Mouse (Mus musculus): ENCODE data around the gene Spp1.
"Not testable (repeated sequence)": the region's sequence is repeated elsewhere in the genome, so short reads cannot be mapped to it uniquely, and the experiment has no call there.

Gene Spp1

DNA sequence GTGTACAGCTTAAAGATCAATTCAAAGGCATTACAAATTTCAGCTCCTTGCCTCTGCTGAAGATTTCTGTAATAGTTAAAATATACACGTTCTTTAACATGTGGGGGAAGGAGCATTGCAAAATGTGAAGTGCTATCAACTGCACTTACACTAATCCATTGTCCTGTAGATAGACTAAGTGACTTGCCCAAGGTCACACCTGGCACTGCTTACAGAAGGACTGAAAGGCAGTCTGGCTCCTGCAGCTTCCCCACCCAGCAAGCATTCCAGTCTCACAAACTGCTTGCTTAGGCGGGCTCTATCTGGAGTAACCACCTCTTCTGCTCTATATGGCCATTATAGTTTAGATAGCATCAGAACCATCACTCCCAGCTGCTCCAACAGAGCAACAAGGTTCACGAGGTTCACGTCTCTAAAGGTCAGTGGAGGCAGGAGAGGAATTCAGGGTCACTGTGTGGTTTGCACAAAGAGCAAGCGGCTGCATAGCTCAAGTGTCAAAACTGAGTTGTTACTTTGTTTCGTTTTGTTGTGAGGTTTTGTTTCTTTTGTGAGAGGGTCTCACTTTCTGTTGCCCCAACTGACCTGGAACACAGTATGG lies 851 bp upstream of the Spp1 start:
- no peak for DNase-seq (ENCODE audit: low spot score in 2 of 2)

DNA sequence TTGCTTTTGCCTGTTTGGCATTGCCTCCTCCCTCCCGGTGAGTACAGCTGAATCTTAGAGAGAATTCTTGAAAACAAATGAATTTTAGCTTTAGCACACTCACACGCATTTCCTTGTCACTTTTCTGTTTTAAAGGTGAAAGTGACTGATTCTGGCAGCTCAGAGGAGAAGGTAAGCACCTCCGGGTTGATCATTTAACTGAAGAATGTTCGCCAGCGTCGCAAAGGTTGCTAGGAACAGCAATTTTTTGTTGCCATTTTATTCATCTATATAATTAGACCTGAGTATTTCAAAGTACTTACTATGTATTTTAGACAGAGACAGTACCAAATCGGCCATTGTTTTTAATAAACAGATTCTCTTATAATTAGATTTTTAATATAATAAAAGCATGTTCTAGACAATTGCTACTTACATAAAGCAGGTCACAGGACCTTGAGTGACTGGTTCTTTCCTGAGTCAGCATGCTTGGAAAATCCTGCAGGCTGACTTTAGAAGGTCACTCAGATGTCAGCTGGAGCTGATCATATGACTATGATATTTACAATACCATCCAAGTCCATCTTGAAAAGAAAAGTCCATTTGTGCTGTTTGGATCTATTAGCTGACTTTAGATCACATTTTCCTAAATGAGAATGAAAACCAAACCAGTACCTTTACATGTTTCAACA lies 1.6 kb downstream of the Spp1 start:
- no peak for DNase-seq (ENCODE audit: low spot score in 2 of 2)

DNA sequence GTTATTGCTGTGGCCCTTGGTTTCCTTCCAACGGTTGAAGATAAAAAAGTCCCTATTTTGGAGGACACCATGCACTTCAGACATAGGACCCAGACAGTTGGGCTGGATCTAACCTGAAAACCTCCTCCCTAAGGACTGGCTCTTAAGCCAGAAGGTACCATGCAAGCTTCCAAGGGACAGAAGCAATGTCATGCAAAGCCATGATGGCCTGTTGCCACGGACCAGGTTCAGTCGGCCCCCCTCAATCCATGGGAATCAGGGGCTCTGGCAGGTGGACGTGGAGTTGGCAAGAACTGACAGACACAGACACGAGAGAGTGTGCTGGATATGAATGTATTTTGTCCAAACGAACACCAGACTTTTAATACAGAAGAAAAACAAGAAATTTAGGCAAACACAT lies 7.5 kb downstream of the Spp1 start:
- no peak for DNase-seq (ENCODE audit: low spot score in 2 of 2)

DNA sequence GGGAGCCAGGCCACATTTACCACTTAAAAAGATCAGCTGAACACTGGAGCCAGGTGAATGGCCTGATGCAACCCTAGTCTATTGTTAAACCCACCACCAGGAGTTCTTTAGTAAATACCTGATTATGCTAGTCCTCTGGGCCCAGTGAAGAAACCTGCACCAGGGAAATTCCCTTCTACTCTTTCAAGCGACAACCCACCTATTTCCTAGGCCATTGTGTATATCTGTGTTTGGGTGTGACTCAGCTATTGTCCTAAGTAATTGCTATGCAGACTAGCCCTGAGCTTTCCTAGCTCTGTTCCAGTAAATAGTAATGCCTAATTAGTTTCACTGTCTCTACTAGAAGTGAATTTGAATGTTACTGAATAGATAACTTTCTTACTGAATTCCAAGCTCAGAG lies 7.9 kb downstream of the Spp1 start:
- DNase-seq (ENCODE audit: low spot score in 2 of 2) = no peak

GRCm38 (mm10) chr5:104446156-104446555 lies 11.2 kb downstream of the Spp1 start:
- DNase-seq (ENCODE audit: low spot score in 2 of 2) = peak in 1 of 2 experiments; percentile 4

DNA sequence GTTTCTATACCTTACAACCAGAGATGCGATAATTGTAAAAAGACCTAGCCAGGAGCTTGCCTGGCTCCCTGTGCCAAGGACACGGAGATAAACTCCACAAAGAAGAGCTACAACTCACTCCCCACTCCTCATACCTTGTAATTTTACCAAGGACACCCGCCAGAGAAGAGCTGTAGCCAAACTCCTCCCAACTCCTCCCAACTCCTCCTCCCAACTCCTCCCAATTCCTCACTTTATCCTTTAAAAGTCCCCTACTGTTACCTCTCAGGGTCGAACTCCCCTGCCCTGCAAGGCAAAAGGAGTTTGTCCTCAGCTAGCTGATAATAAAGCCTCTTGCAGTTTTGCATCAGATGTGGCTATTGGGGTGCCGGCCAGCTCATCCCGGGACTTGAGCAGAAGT lies 13.4 kb downstream of the Spp1 start:
- DNase-seq (ENCODE audit: low spot score in 2 of 2) = not testable (repeated sequence)

DNA sequence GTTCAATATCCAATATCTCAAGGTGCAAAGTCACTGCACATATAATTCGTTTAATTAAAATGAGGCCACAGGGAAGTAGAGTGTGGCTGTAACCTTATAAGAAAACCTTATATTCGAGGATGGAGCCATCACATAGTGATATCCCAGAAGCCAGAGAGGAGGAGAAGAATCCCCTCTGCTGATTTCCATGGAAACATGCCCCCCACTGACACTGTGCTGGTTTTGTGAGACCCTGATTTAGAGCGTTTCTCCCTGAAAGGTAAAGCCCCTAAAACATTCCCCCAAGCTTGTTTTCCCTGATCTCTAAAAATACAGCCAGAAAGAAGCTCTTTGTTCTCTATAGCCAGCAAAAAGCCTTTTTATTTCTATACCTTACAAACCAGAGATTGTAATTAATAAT lies 14.6 kb downstream of the Spp1 start:
- DNase-seq (ENCODE audit: low spot score in 2 of 2) = no peak

DNA sequence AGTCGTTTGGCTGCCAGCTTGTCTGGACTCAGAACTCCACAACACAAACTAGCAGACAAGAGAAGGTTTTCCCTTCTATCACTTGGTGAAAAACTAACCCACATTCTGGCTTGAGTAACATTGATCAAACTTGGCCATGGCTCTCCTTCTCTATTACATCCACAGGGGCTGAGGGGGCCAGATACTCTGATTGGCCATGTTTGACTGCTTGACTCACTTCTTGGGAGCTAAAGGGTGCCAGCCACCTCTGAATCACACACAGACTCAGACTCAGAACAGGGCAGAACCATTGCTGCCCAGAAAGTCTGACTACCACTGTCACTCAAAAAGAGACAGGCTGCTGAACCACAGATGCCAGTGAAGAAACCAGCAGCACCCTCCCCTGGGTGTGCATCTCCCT lies 18.2 kb downstream of the Spp1 start:
- no peak for DNase-seq (ENCODE audit: low spot score in 2 of 2)

DNA sequence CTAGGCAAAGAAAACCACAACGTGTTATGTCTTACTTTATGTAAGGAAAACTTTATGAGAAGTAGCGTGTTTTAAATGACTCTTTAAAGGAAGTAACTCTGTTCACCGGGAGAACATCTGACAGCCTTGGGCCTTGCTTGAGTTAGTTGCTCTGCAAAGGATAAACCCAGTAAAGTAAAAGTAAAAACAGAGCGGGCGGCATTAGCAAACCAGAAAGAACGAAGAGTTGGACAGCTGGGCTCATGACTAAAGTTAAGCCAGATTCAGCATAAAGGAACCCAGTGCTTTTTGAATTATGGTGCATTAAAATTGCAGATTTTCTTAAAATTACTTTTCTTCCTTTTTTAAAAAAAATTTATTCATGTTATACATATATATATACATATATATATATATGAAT lies 19.6 kb downstream of the Spp1 start:
- DNase-seq (ENCODE audit: low spot score in 2 of 2) = no peak

DNA sequence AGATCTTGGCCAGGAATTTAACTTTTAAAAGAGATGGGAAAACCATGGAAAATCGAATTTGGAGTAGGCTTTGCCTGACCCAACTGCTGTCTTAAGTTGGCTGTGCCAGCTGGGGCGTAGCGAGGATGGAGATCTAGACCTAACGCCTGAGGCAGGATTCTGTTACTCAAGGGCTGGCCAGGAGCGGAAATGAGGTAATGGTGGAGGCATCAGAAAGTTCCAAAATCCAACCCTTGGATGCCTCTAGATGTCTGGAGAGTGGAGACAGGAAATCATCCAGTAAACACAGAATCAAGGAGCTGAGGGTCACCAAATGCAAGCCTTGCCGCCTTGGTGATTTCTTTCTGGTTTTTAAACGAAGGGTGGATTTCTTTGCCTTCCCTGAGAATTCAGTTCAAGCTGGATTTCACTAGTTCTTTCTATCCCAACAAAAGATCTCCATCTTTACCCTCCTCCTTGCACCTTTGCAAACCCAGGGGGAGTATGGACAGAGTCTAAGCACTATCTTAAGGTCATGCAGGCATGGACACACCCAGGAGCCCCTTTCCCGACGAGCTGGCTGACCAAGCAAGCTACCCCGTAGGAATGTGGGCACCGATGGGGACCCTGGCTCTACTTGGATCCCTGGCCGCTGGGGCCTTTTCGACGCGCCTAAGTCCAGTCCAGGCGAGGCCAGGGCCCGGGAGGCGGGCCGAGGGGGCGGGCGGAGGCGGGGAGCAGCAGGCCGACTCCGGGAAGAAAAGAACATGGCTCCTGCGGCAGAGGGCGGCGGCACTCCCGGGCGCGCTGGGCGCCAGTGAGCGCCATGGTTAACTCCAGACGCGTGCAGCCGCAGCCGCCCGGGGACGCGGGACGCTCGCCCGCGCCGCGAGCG lies 24.2 kb downstream of the Spp1 start, which contains the start of gene Pkd2:
TSS of gene Pkd2 (plus strand) at position 619 of the 874 bp plus-strand sequence.
- peak; percentile 69 for DNase-seq (ENCODE audit: low spot score in 2 of 2)

DNA sequence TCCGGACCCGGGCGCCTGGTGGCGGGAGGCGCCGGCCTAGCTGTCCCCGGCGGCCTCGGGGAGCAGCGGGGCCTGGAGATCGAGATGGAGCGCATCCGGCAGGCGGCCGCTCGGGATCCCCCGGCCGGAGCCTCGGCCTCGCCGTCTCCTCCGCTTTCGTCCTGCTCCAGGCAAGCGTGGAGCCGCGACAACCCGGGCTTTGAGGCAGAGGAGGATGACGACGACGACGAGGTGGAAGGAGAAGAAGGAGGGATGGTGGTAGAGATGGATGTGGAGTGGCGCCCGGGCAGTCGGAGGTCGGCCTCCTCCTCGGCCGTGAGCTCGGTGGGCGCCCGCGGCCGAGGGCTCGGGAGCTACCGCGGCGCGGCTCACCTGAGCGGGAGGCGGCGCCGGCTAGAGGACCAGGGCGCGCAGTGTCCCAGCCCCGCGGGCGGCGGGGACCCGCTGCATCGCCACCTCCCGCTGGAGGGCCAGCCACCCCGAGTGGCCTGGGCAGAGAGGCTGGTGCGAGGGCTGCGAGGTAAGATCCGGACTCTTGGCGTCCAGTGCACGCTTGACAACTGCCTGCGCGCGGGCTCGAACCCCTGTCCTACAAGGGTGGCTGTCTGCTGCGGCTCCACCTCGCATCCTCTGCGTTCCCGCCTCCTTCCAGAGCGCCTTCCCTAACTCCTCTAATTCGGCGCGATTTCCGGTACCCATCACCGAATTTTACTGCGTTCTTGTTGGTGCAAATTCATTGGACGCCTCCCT lies 25.0 kb downstream of the Spp1 start:
- peak; percentile 22 to 61 for DNase-seq (ENCODE audit: low spot score in 2 of 2)

GRCm38 (mm10) chr5:104460456-104460838 lies 25.5 kb downstream of the Spp1 start:
- no peak for DNase-seq (ENCODE audit: low spot score in 2 of 2)

DNA sequence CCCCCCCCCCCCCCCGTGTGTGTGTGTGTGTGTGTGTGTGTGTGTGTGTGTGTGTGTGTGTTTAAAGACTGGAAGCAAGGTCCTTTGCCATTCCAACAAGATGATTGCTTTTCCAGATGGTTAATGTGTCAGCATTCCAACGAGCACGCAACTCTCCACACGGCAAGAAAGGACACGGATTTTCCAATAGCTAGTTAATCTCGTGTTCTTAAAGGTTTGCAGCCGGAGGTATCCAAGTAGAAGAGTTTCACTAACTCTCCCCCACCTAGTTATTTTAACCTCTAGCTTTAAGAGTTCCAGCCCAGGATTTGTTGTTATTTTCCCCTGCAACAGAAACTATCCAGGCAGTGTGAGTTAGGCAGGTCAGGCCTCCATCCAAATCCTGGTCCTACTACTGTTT lies 25.9 kb downstream of the Spp1 start:
- no peak for DNase-seq (ENCODE audit: low spot score in 2 of 2)

DNA sequence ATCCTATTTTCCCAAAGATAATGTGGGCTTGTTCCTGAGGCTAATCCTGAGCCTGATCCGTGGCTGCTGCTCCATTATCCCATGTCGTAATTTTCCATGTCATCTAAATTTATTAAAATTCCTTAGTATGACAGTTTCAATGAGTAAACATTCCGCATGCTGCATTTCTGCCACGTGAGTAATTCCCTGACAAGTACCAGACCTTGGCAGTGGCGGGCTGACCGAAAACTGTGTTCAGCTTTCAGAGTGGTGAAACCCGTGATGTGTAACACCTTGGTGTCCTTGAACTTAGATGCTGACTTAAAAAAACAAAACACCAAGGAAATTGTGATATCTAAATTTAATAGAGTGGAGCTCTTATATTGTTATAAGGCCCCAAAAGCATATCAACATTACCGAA lies 30.4 kb downstream of the Spp1 start:
- peak in 1 of 2 experiments; percentile 16 for DNase-seq (ENCODE audit: low spot score in 2 of 2)

- peak in 1 of 2 experiments; percentile 72 for DNase-seq (ENCODE audit: low spot score in 2 of 2)
Measured at GRCm38 (mm10) chr5:104465731-104466130, 30.8 kb downstream of the Spp1 start.

GRCm38 (mm10) chr5:104466816-104467215 lies 31.9 kb downstream of the Spp1 start:
- no peak for DNase-seq (ENCODE audit: low spot score in 2 of 2)

DNA sequence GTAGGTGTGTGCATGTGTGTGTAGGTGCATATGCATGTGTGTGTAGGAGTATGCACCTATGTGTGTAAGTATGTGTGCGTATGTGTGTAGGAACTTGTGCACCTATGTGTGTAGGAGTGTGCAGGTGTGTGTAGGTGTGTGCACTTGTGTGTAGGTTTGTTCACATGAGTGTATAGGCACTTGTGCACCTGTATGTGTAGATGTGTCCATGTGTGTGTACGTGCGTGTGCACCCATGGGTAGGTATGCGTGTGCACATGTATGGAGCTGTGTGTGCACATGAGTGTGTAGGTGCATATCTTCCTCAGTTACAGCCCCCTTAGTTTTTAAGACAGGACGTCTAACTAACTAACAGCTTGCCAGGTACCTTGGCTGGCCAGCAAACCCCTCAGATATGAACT lies 33.7 kb downstream of the Spp1 start:
- no peak for DNase-seq (ENCODE audit: low spot score in 2 of 2)

DNA sequence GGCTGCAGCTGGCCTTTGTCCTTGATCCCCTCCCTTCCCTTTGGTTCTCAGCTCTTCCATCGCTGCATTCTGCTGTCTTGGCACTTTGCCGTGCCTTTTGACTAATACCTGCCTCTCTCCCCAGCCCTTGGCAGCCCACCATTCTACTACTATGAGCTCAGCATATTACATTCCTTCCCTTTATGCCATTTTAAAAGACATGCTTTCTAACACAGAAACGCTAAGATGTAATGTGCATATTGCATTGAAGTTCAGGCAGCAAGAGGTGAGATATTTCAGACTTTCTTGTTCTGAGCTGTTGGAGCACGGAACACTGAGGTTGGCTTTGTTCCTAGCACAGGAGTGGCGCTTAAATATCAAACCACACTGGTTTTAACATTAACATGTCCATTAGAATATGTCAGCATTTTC lies 36.1 kb downstream of the Spp1 start:
- no peak for DNase-seq (ENCODE audit: low spot score in 2 of 2)

DNA sequence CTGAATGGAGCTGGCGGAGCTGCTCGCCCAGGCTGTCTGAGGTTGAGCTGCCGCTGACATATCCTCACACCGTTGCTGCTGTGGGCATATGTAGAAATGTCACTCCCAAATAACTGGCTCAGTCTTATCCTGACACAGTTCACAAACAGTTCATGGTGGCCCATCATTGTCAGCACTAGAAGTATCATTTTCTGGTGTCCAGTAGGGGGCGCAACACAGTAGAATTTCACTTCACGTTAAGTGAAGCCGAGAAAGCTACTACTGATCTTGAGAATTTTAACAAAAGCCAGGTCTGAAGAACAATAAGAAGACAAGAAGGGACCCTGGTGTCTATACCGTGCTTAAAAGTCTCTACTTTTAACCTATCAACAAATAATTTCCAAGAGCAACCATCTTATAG lies 37.5 kb downstream of the Spp1 start:
- DNase-seq (ENCODE audit: low spot score in 2 of 2) = no peak

- DNase-seq (ENCODE audit: low spot score in 2 of 2) = no peak
Measured at GRCm38 (mm10) chr5:104480367-104480766, 45.4 kb downstream of the Spp1 start.

GRCm38 (mm10) chr5:104482856-104483255 lies 47.9 kb downstream of the Spp1 start:
- DNase-seq (ENCODE audit: low spot score in 2 of 2) = no peak
